Mouse (Mus musculus) kidney, postnatal 14 days (tissue): ENCODE data around the gene Zfp131.
A peak's percentile ranks its signal among the peaks of the same experiment; 100 is the strongest.
"Not testable (repeated sequence)": the region's sequence is repeated elsewhere in the genome, so short reads cannot be mapped to it uniquely, and the experiment has no call there.

ENCODE experiments used
- DNase-seq: peaks from one replicate; pipeline ENCODE4 v3.0.0; 2022; ENCODE audit warnings: mixed read lengths

Gene Zfp131

GRCm38 (mm10) chr13:119790761-119791579, at the start of gene Zfp131:
TSS of gene Zfp131 (minus strand) at chr13:119790889.
- DNase-seq = peak; percentile 97

- DNase-seq = not testable (repeated sequence)
These were observed 49.3 kb upstream of the Zfp131 start for GRCm38 (mm10) chr13:119839982-119840381.

GRCm38 (mm10) chr13:119837719-119838337, 47.1 kb upstream of the Zfp131 start:
- peak; percentile 17 for DNase-seq

GRCm38 (mm10) chr13:119836324-119836811, 45.7 kb upstream of the Zfp131 start:
- peak; percentile 14 for DNase-seq

GRCm38 (mm10) chr13:119835320-119836056, 44.8 kb upstream of the Zfp131 start, which contains the start of gene D13Ertd608e:
TSS of gene D13Ertd608e (plus strand) at chr13:119836006.
- peak; percentile 37 for DNase-seq

- DNase-seq = not testable (repeated sequence)
These were observed 39.4 kb upstream of the Zfp131 start, which contains the start of gene AF067063 for GRCm38 (mm10) chr13:119830116-119830515. TSS of gene AF067063 (minus strand) at chr13:119830216.

- no peak for DNase-seq
These were observed 27.0 kb upstream of the Zfp131 start for GRCm38 (mm10) chr13:119817579-119818206.

- no peak for DNase-seq
These were observed 26.1 kb upstream of the Zfp131 start for GRCm38 (mm10) chr13:119816798-119817197.

- no peak for DNase-seq
These were observed 19.3 kb upstream of the Zfp131 start for GRCm38 (mm10) chr13:119810031-119810430.

- DNase-seq = no peak
These were observed 18.2 kb upstream of the Zfp131 start for GRCm38 (mm10) chr13:119808937-119809336.

GRCm38 (mm10) chr13:119797656-119798055, 7.0 kb upstream of the Zfp131 start:
- no peak for DNase-seq

- DNase-seq = no peak
These were observed 2.2 kb upstream of the Zfp131 start for GRCm38 (mm10) chr13:119792791-119793404.

GRCm38 (mm10) chr13:119791580-119792135, 969 bp upstream of the Zfp131 start:
- DNase-seq = peak; percentile 23

- peak; percentile 61 for DNase-seq
These were observed 605 bp downstream of the Zfp131 start for GRCm38 (mm10) chr13:119789851-119790717.

GRCm38 (mm10) chr13:119783581-119783980, 7.1 kb downstream of the Zfp131 start:
- DNase-seq = no peak

GRCm38 (mm10) chr13:119768541-119768940, 22.1 kb downstream of the Zfp131 start:
- DNase-seq = no peak

- no peak for DNase-seq
These were observed 24.2 kb downstream of the Zfp131 start for GRCm38 (mm10) chr13:119766480-119766879.

GRCm38 (mm10) chr13:119756831-119757230, 33.9 kb downstream of the Zfp131 start:
- peak; percentile 6 for DNase-seq

- peak; percentile 87 for DNase-seq
These were observed 34.8 kb downstream of the Zfp131 start, which contains the start of gene Nim1k for GRCm38 (mm10) chr13:119755681-119756471. TSS of gene Nim1k (minus strand) at chr13:119755882.

GRCm38 (mm10) chr13:119755141-119755547, 35.5 kb downstream of the Zfp131 start:
- DNase-seq = no peak
